Mouse (Mus musculus) liver, adult 2 months (tissue): ENCODE measurements around the gene Hmox2.

ENCODE experiments used
- CTCF ChIP-seq: fragments of 200-500 bp; IDR thresholded peaks from 2 replicates; pipeline ENCODE4 v1.5.1; 2011; ENCODE audit warnings: low read depth, low read length, control low read depth
- POLR2A ChIP-seq: fragments of 200-500 bp; IDR thresholded peaks from 2 replicates; pipeline ENCODE4 v1.6.1; 2011; ENCODE audit warnings: low read length, control low read depth; ENCODE audit not compliant: insufficient read depth; ENCODE audit errors: extremely low read depth

DNA sequence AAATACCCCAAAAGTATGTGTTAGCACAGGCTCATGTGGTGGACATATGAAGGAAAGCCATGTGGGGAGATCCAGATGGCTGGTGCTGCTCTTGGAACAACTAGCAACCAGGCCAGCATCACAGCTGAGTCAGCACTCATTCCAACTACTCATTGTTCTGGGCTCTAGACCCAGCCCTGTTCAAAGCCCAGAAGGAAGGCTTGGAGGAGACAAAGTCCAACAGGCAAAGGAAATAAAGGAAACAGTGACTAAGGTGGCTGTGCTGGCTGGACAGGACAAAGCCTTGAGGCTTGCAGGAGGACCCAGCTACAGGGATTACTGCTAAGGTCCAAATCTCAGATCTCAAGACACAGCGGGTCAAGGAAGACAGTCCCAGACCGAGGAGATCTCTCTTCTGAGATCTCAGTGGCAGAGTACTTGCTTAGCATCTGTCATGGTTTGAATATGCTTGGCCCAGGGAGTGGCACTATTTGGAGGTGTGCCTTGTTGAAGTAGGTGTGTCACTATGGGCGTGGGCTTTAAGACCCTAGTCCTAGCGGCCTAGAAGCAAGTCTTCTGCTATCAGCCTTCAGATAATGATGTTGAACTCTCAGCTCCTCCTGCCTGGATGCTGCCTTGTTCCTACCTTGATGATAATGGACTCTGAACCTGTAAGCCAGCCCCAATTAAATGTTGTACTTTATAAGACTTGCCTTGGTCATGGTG lies 51.9 kb downstream of the Hmox2 start:
- TF ChIP-seq CTCF (no peak), POLR2A (no peak)
